Comparison of ENCODE assay signal across 7 mouse cellular contexts in genomic region chr4:70535711-70536311, GRCm38 (mm10). TPM values are rescaled to one million over a fixed set of nuclear protein-coding genes. Genes with fewer than 3 reads are reported as not detected.
A peak's percentile ranks its signal among the peaks of the same experiment; 100 is the strongest.
DNase-seq lines count a peak whose midpoint lies in the region; ATAC-seq and TF ChIP-seq lines count a peak whose summit lies in the region.

No protein-coding gene starts in this region.

- WGBS in heart, embryonic 16.5 days: 14% methylated on average over 7 of the region's 7 CpGs
- 4% methylated on average over 7 of the region's 7 CpGs for whole genome bisulfite sequencing in kidney, postnatal 0 days

- peak overlapping the region; percentile 81 for H3K27ac ChIP-seq in embryonic fibroblast, embryonic 13.5 days (ENCODE audit: insufficient read depth, low read length)
- H3K27ac ChIP-seq in heart, embryonic 16.5 days (ENCODE audit: low read length): peak overlapping the region; percentile 92
- peak overlapping the region; percentile 88 for H3K27ac ChIP-seq in kidney, postnatal 0 days

- no peaks in the 10 kb centered on the region for H3K36me3 ChIP-seq in heart, embryonic 16.5 days (ENCODE audit: control insufficient read depth, insufficient read depth)
- H3K36me3 ChIP-seq in kidney, postnatal 0 days (ENCODE audit: insufficient read depth, low read length): no peaks in the 10 kb centered on the region

- H3K4me2 ChIP-seq in heart, embryonic 16.5 days (ENCODE audit: low read depth, low read length): peak overlapping the region; percentile 81
- peak overlapping the region; percentile 91 for H3K4me2 ChIP-seq in kidney, postnatal 0 days (ENCODE audit: low read length)

- H3K27me3 ChIP-seq in heart, embryonic 16.5 days (ENCODE audit: control insufficient read depth, insufficient read depth, low read length): no peaks in the 10 kb centered on the region
- no peaks in the 10 kb centered on the region for H3K27me3 ChIP-seq in kidney, postnatal 0 days (ENCODE audit: insufficient read depth, low read length)

- peak overlapping the region; percentile 76 for H3K4me3 ChIP-seq in embryonic fibroblast, embryonic 13.5 days (ENCODE audit: insufficient read depth, low read length)
- peak overlapping the region; percentile 88 for H3K4me3 ChIP-seq in heart, embryonic 16.5 days (ENCODE audit: low read length)
- peak overlapping the region; percentile 92 for H3K4me3 ChIP-seq in kidney, postnatal 0 days (replicated peaks; ENCODE audit: low read depth, low read length)

- no peak for TF ChIP-seq CTCF in embryonic fibroblast, embryonic 13.5 days (IDR thresholded peaks at IDR 0.05; ENCODE audit: borderline replicate concordance, insufficient read depth, low read length)
- TF ChIP-seq CTCF in kidney, postnatal 0 days (IDR thresholded peaks at IDR 0.05; ENCODE audit: low read depth): no peak

- peak; percentile 39 for DNase-seq in MN1 (ENCODE audit: low spot score)
- peak; percentile 79 for DNase-seq in adrenal gland, postnatal 10 days
- DNase-seq in kidney, postnatal 0 days (ENCODE audit: low spot score): peak; percentile 46
- DNase-seq in lung, postnatal 14 days: peak; percentile 26
- peak; percentile 58 for DNase-seq in retina, embryonic 14.5 days (ENCODE audit: low spot score)

- H3K4me1 ChIP-seq in embryonic fibroblast, embryonic 13.5 days (ENCODE audit: control insufficient read depth, insufficient read depth, low read length): peaks cover 9% of the 10 kb centered on the region; the same call in 1 of the 2 replicates
- peaks cover 15% of the 10 kb centered on the region for H3K4me1 ChIP-seq in heart, embryonic 16.5 days (ENCODE audit: control insufficient read depth, insufficient read depth, low read length)
- H3K4me1 ChIP-seq in kidney, postnatal 0 days (replicated peaks; ENCODE audit: insufficient read depth, low read length): 0 out of 2 replicates have a peak, but pooled peaks cover 11% of the 10 kb centered on the region

- no peaks in the 10 kb centered on the region for H3K9me3 ChIP-seq in heart, embryonic 16.5 days (replicated peaks; ENCODE audit: control insufficient read depth, low read length)
- H3K9me3 ChIP-seq in kidney, postnatal 0 days (replicated peaks; ENCODE audit: low read length): no peaks in the 10 kb centered on the region

- H3K9ac ChIP-seq in heart, embryonic 16.5 days (ENCODE audit: low read length): peak overlapping the region; percentile 93
- H3K9ac ChIP-seq in kidney, postnatal 0 days (ENCODE audit: low read depth, low read length): peak overlapping the region; percentile 84

- 0 out of 2 replicates have a peak, but pooled peaks have one; percentile 3 for ATAC-seq in heart, embryonic 16.5 days (replicated peaks; ENCODE audit: extremely low read depth, insufficient read depth, low FRiP score)
- no peak for ATAC-seq in kidney, postnatal 0 days (replicated peaks; ENCODE audit: low FRiP score, low read depth)

- peak; percentile 35; the same call in 1 of the 2 replicates for TF ChIP-seq POLR2A in embryonic fibroblast, embryonic 13.5 days (IDR thresholded peaks at IDR 0.05; ENCODE audit: low read depth, low read length)

RNA-seq across cellular contexts. Expression of gene Megf9, which starts 1.0 kb away (rescaled TPM):
- total RNA-seq in adrenal gland, postnatal 10 days (2021): 10 to 100 TPM; 32.3 to 33.5 TPM
- polyA plus RNA-seq in embryonic fibroblast, embryonic 13.5 days (2011; ENCODE audit: insufficient read length, low read depth, missing spikeins): 9.1 and 13.4 TPM in 2 replicates
- 3.8 TPM in 2 replicates for polyA plus RNA-seq in heart, embryonic 16.5 days (2015; fragmentation: Nextera tagmentation; extraction: Ambion mirVana)
- 11.9 and 13.4 TPM in 2 replicates for polyA plus RNA-seq in kidney, postnatal 0 days (2015; fragmentation: Nextera tagmentation; extraction: Ambion mirVana)

Comparison
In these comparisons a context has a peak if more than half of its experiments do, and no peak if none do; other contexts are left out.
1. DNase-seq: peak in every context shown above with its lines; median percentile 79 in adrenal gland, postnatal 10 days; 58 in retina, embryonic 14.5 days; 46 in kidney, postnatal 0 days; 39 in MN1; 26 in lung, postnatal 14 days.